Mouse (Mus musculus): ENCODE data around the gene Bcas1. TPM values are rescaled to one million over a fixed set of nuclear protein-coding genes. Genes with fewer than 3 reads are reported as not detected.

Gene Bcas1
- polyA plus RNA-seq, 1 experiment from 2014 or later, result 1.00 TPM

DNA sequence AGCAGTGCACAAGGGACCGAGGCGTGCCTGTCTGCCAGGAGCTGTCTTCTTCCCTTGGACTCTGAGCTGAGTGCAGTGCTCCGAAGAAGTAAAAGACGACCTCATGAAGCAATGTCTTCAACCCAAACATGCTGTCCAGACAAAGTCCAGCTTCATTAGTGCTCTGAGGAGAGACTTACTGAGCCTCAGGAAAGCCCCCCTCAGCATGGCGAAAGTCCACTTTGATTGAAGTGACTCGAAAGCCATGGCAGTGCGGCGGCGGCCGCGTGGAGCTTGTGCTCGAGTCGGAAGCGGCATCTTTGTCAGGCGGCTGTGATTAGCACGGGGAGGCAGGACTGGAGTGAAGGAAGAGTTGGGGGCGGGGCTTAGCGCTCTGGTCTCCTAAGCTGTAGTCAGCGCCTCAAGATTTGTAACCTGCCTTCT is 103.7 kb downstream of the Bcas1 start:
- 4% methylated on average over 19 of the region's 19 CpGs for WGBS
- Histone ChIP-seq H3K4me3 (peak overlapping the region; percentile 42), H3K9ac (peak overlapping the region; percentile 58; the same call in 1 of the 2 replicates)

DNA sequence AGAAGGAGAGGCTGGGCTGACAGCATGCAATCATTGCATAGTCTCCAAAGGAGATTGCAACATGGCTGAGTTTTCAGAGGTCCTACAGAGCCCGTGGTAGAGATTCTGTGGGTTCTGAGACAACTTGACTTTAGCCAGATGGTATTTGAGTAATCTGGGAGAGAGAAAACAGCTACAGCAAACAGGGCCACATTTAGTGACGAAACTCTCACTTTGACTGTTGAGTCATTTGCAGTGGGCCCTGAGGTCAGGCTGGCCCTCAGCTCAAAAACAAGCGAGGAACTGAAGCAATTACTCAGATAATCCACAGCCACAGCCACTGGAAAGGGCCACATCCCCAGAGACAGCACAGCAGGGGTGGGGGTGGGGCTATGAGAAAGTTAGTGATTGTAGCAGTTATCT is 105.6 kb downstream of the Bcas1 start:
- Histone ChIP-seq H3K9me3 (no peaks in the 10 kb centered on the region), H3K27me3 (no peaks in the 10 kb centered on the region; the same call in 1 of the 2 replicates), H3K4me2 (no peak overlapping the region), H3K27ac (0 out of 2 replicates have a peak overlapping the region, but pooled peaks have one; percentile 33), H3K4me1 (peaks cover 28% of the 10 kb centered on the region), H3K9ac (no peak overlapping the region), H3K36me3 (no peaks in the 10 kb centered on the region), H3K4me3 (no peak overlapping the region)
- no peak for ATAC-seq (ENCODE audit: insufficient number of reproducible peaks, insufficient read depth, low FRiP score, low TSS enrichment, low read depth)
- 30% methylated on average over 3 of the region's 3 CpGs for WGBS

More for the DNA sequence above, 103.7 kb downstream of the Bcas1 start:
- Histone ChIP-seq H3K4me1 (peaks cover 24% of the 10 kb centered on the region), H3K4me2 (peak overlapping the region; percentile 66), H3K36me3 (no peaks in the 10 kb centered on the region), H3K27ac (no peak overlapping the region), H3K27me3 (no peaks in the 10 kb centered on the region; the same call in 1 of the 2 replicates), H3K9me3 (no peaks in the 10 kb centered on the region)
- no peak for ATAC-seq (ENCODE audit: insufficient number of reproducible peaks, insufficient read depth, low FRiP score, low TSS enrichment, low read depth)

DNA sequence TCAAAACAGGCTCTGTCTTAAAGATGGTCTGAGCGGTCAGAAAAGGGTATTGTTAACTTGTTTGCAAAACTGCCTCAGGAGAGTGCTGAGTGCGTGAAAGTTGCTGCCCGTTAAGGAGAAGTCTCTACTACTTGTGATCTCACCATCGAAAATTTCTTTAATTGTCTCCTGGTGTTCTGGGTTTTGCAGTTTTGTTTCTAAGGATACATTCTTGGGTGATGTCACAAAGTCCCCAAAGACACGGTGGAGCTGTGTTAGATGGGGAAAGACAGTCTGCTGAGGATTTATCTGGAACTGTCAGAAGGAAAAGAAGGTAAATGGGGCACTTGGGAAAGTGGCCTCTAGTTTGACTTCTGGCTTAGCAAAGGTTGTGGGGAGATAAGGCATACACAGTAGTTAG is 106.1 kb downstream of the Bcas1 start:
- Histone ChIP-seq H3K9ac (peak overlapping the region; percentile 21; the same call in 1 of the 2 replicates), H3K4me2 (no peak overlapping the region), H3K27me3 (no peaks in the 10 kb centered on the region; the same call in 1 of the 2 replicates), H3K36me3 (no peaks in the 10 kb centered on the region), H3K4me3 (no peak overlapping the region), H3K4me1 (peaks cover 28% of the 10 kb centered on the region), H3K27ac (0 out of 2 replicates have a peak overlapping the region, but pooled peaks have one; percentile 33), H3K9me3 (no peaks in the 10 kb centered on the region)
- no peak for ATAC-seq (ENCODE audit: insufficient number of reproducible peaks, insufficient read depth, low FRiP score, low TSS enrichment, low read depth)
- WGBS, result 28% methylated on average over 5 of the region's 5 CpGs

DNA sequence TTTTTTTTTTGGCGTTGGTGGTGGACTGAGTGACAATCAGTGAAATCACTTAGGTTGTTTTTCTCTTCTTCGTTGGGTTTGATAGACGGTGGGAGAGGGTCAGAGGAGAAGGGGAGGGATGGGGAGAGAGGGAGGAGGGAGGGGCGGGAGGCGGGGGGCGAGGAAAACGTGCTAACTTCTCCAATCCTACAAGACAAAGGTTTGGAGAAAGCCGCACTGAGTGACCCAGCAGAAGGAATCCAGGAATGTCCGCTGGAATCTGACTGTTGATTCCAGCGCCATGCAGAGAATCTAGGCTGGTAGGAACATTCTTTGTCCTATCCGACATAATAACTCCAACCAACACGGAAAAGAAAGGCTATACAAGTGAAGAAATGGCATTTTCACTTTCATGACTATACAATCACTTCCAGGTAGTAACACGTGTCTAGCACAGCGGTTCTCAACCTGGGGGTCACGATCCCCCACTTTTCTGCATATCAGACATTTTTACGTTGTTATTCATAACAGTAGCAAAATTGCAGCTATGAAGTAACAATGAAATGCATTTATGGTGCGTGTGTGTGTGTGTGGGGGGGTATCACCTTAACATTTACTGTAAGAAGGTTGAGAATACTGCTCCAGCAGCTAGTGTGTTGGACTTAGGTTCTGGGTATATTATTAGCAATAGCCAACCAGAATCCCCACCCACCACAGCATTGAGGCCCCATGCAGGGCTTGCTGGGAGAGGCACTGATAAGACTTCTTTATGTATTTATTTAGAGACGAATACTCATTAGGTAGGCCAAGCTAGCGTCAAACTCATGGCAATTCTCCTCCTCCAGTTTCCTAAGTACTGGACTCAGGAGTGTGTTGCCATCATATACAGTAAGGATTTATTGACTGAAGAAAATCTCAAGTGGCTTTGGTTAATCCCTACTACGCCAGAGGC is 107.8 kb downstream of the Bcas1 start:
- peak overlapping the region; percentile 68 for H3K9ac ChIP-seq
- H3K4me2 ChIP-seq, result peak overlapping the region; percentile 67
- peak overlapping the region; percentile 62 for H3K27ac ChIP-seq
- peak overlapping the region; percentile 43 for H3K4me3 ChIP-seq
- H3K27me3 ChIP-seq, result no peaks in the 10 kb centered on the region; the same call in 1 of the 2 replicates
- ATAC-seq (ENCODE audit: insufficient number of reproducible peaks, insufficient read depth, low FRiP score, low TSS enrichment, low read depth), result 0 out of 2 replicates have a peak, but pooled peaks have one; percentile 1
- WGBS, result 22% methylated on average over 19 of the region's 20 CpGs
- H3K4me1 ChIP-seq, result peaks cover 28% of the 10 kb centered on the region
- H3K36me3 ChIP-seq, result no peaks in the 10 kb centered on the region
- H3K9me3 ChIP-seq, result no peaks in the 10 kb centered on the region

DNA sequence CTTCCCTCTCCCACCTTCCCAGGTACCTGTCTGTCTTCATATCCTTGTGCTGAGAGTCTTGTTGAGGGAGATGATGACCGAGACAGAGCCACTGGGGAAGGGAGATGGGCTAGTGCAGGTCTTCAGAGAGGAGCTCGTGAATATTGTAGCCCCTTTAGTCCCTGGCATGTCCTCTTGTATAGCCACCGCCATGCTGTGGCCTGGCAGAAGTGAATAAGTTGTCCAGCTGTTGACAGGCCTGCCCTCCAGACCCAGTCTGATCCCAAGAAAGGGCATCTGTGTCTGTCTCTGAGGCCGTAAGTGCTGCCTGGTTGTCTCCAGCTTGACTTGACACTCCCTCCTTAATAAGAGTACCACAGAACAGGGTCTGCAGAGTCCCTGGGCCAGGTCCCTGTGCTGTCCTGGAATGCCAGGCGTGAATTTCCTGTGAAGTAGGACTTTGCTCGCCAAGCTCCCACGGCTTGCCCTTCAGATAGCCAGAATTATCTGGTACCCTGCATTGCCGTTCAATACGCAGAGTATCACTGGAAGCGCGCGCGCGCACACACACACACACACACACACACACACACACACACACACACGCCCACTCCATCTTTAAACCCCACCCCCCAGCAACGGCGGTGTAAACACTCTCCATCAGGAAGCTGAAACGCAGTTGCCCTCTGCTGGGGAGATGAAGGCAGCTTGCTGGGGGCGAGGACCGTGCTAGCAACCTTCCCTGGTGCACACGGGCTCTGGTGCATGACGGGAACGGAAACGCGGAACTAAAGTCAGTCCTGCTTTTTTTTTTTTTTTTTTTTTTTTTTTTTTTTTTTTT is 108.7 kb downstream of the Bcas1 start:
- 12% methylated on average over 21 of the region's 25 CpGs for WGBS
- ATAC-seq (ENCODE audit: insufficient number of reproducible peaks, insufficient read depth, low FRiP score, low TSS enrichment, low read depth), result peak; percentile 92
- peaks cover 24% of the 10 kb centered on the region for H3K4me1 ChIP-seq
- peak overlapping the region; percentile 79 for H3K27ac ChIP-seq
- H3K9ac ChIP-seq, result peak overlapping the region; percentile 18; the same call in 1 of the 2 replicates
- H3K27me3 ChIP-seq, result no peaks in the 10 kb centered on the region; the same call in 1 of the 2 replicates
- H3K36me3 ChIP-seq, result no peaks in the 10 kb centered on the region
- H3K9me3 ChIP-seq, result no peaks in the 10 kb centered on the region
- H3K4me3 ChIP-seq, result peak overlapping the region; percentile 43
- peak overlapping the region; percentile 67 for H3K4me2 ChIP-seq

DNA sequence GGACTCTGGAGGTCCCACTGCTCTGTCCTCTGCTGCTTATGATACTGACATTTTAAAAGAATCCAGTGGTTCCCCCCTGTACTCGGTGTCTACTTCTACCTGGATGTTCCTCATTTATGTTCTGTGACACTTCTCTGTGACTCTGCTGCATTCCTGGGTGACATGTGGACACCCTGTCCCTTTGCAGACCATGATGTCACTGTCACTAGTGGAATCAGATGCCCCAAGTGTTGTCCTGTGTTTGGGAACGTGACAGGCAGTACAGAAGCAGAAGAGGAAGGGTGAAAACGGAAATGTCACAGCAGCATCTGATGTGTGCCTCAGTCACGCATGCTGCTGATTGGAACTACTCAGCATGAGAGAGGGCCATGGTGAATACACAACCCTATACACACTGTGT is 110.9 kb downstream of the Bcas1 start:
- Histone ChIP-seq H3K4me1 (peaks cover 16% of the 10 kb centered on the region), H3K4me3 (no peak overlapping the region), H3K4me2 (no peak overlapping the region), H3K27me3 (no peaks in the 10 kb centered on the region), H3K9ac (no peak overlapping the region), H3K36me3 (no peaks in the 10 kb centered on the region), H3K27ac (no peak overlapping the region), H3K9me3 (no peaks in the 10 kb centered on the region)
- 85% methylated on average over 4 of the region's 4 CpGs for WGBS
- ATAC-seq (ENCODE audit: insufficient number of reproducible peaks, insufficient read depth, low FRiP score, low TSS enrichment, low read depth), result no peak

DNA sequence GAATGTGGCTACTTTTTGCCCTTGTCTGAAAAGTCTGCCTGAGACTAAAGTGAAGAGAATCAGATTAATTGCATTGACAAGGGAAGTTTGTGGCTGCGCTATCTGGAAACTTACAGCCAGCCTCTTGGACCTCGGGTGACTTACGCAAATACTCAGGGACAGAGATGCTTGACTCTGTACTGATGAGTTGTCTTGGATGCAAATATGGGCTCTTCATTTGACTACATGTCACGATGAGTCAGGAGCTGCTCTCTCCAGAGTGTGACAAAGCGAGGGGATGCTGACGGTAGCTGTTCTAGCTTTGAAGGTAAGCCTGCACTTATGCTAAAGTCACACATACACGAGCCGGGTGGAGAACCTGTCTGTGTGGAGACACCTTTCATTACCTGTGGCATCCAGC is 111.3 kb downstream of the Bcas1 start:
- H3K9ac ChIP-seq, result no peak overlapping the region
- H3K4me3 ChIP-seq, result no peak overlapping the region
- H3K36me3 ChIP-seq, result no peaks in the 10 kb centered on the region
- no peaks in the 10 kb centered on the region for H3K27me3 ChIP-seq
- 85% methylated on average over 8 of the region's 8 CpGs for WGBS
- H3K4me2 ChIP-seq, result no peak overlapping the region
- H3K27ac ChIP-seq, result no peak overlapping the region
- peaks cover 11% of the 10 kb centered on the region for H3K4me1 ChIP-seq
- ATAC-seq (ENCODE audit: insufficient number of reproducible peaks, insufficient read depth, low FRiP score, low TSS enrichment, low read depth), result no peak
- H3K9me3 ChIP-seq, result no peaks in the 10 kb centered on the region

DNA sequence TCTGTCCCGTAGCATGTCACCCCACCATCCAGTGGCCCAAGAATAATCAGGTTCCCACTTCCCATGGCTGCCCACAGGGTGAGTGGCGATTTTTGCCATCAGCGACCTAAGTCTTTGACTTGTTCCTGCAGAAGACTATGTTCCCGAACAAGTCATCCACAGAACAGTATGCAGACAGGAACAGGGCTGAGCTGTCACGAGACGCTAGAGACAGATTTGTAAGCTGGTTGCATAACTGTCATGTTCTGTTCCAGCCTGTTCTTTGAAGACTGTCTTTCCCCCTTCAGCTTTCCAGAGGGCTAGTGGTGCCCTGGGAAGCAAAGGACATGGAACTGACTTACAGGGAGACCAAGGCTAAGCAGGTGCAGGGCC is 116.7 kb downstream of the Bcas1 start:
- H3K27me3 ChIP-seq, result no peaks in the 10 kb centered on the region
- no peak overlapping the region for H3K27ac ChIP-seq
- peaks cover 27% of the 10 kb centered on the region for H3K4me1 ChIP-seq
- ATAC-seq (ENCODE audit: insufficient number of reproducible peaks, insufficient read depth, low FRiP score, low TSS enrichment, low read depth), result no peak
- no peaks in the 10 kb centered on the region for H3K36me3 ChIP-seq
- WGBS, result 89% methylated on average over 6 of the region's 6 CpGs
- H3K9ac ChIP-seq, result no peak overlapping the region
- H3K4me3 ChIP-seq, result no peak overlapping the region
- H3K9me3 ChIP-seq, result no peaks in the 10 kb centered on the region
- H3K4me2 ChIP-seq, result no peak overlapping the region

DNA sequence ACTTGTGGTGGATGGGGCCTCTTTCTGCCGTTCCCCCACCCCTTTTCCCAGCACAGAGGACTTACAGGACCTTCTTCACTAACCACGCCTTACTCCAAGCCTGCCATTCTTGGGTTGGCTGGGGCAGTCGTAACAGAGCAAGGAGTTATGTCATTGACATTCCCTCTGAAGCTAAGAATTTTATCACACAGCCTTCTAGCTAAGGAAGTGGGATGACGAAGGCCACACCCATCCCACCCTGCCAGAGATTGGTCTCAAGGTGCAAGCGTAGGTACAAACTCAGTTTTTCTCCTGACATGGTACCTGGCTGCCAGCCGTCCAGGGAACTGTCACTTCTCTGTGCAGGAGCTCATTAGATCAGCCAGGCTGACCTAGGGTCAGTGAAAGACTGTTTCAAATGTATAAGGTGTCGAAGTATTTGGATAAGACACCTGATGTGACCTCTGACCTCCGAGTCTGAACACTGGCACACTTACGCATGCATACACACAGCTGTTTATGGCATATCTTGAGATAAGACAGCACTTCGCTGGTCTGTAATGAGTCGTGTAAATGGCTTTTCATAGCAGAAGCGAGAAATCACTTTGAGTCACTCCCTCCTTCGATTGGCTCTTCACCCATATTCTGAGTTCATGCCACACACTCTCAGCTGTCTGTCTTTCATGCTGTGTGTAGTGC is 117.2 kb downstream of the Bcas1 start:
- WGBS, result 79% methylated on average over 13 of the region's 13 CpGs
- Histone ChIP-seq H3K4me1 (peaks cover 27% of the 10 kb centered on the region), H3K36me3 (no peaks in the 10 kb centered on the region), H3K27me3 (no peaks in the 10 kb centered on the region), H3K4me2 (no peak overlapping the region), H3K9me3 (no peaks in the 10 kb centered on the region), H3K9ac (no peak overlapping the region), H3K4me3 (no peak overlapping the region), H3K27ac (no peak overlapping the region; the same call in 1 of the 2 replicates)
- ATAC-seq (ENCODE audit: insufficient number of reproducible peaks, insufficient read depth, low FRiP score, low TSS enrichment, low read depth), result no peak

DNA sequence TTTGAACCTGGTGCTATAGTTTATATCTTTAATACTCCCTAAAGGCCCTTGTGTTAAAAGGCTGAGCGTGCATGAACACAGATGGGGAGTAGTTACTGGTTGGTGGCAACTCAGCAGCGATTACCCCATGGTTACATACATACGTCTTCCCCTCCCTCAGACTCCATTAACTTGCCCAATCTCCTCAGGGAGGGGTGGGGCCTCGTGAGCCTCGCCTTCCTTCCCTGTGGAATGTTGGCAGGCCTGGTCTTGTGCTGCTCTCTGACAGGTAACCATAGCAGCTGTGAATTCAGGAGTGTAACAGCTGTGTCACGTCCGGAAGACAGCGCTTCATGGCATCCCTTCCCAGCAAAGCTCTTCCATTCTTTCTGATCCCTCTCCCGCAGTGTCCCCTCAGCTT is 118.7 kb downstream of the Bcas1 start:
- peak; percentile 68; the same call in 1 of the 2 replicates for ATAC-seq (ENCODE audit: insufficient number of reproducible peaks, insufficient read depth, low FRiP score, low TSS enrichment, low read depth)

More for the DNA sequence above, 118.7 kb downstream of the Bcas1 start:
- Histone ChIP-seq H3K4me3 (no peak overlapping the region), H3K27ac (peak overlapping the region; percentile 61), H3K4me1 (peaks cover 27% of the 10 kb centered on the region), H3K4me2 (no peak overlapping the region), H3K9ac (no peak overlapping the region), H3K36me3 (no peaks in the 10 kb centered on the region), H3K27me3 (no peaks in the 10 kb centered on the region), H3K9me3 (no peaks in the 10 kb centered on the region)
- WGBS, result 44% methylated on average over 9 of the region's 9 CpGs
